Mouse (Mus musculus) liver, postnatal 0 days (tissue): ENCODE measurements around the gene Sec14l5. TPM values are rescaled to one million over a fixed set of nuclear protein-coding genes. Genes with fewer than 3 reads are reported as not detected.
A peak's percentile ranks its signal among the peaks of the same experiment; 100 is the strongest.

Source experiments
- ATAC-seq: fragments of 200-750 bp; cut with Nextera tagmentation; 2 replicates; pipeline ENCODE4 v1.8.0; 2017; ENCODE audit warnings: mild to moderate bottlenecking, moderate library complexity
- DNase-seq: peaks from one replicate; pipeline ENCODE4 v3.0.0-alpha.2; 2016
- H3K27ac ChIP-seq: fragments of 300-500 bp; sonication (generic); 2 replicates; pipeline ENCODE4 v1.5.1; 2014; ENCODE audit warnings: antibody characterized with exemption, moderate library complexity, mild to moderate bottlenecking, low read depth
- H3K27me3 ChIP-seq: fragments of 300-500 bp; sonication (generic); 2 replicates; pipeline ENCODE4 v1.6.1; 2014; ENCODE audit warnings: low read length, control low read depth, mixed read lengths; ENCODE audit not compliant: insufficient read depth
- H3K36me3 ChIP-seq: fragments of 300-500 bp; sonication (generic); replicated peaks from 2 replicates; pipeline ENCODE4 v1.6.1; 2014; ENCODE audit warnings: mild to moderate bottlenecking, control low read depth, low read length, moderate library complexity, mixed read lengths; ENCODE audit not compliant: insufficient read depth
- H3K4me1 ChIP-seq: fragments of 300-500 bp; sonication (generic); 2 replicates; pipeline ENCODE4 v1.6.1; 2014; ENCODE audit warnings: antibody characterized with exemption, mild to moderate bottlenecking, control low read depth; ENCODE audit not compliant: insufficient read depth
- H3K4me2 ChIP-seq: fragments of 300-500 bp; sonication (generic); 2 replicates; pipeline ENCODE4 v1.6.1; 2014; ENCODE audit warnings: low read depth, mild to moderate bottlenecking, low read length, moderate library complexity, mixed read lengths
- H3K4me3 ChIP-seq: fragments of 300-500 bp; sonication (generic); 2 replicates; pipeline ENCODE4 v1.5.1; 2014; ENCODE audit warnings: low read depth, low read length
- H3K9ac ChIP-seq: fragments of 300-500 bp; sonication (generic); replicated peaks from 2 replicates; pipeline ENCODE4 v1.6.1; 2014; ENCODE audit warnings: mild to moderate bottlenecking, moderate library complexity
- H3K9me3 ChIP-seq: fragments of 300-500 bp; sonication (generic); 2 replicates; pipeline ENCODE4 v1.6.1; 2016; ENCODE audit warnings: mild to moderate bottlenecking, control low read depth, low read length, mixed read lengths
- CTCF ChIP-seq: sonication (generic); IDR thresholded peaks from 2 replicates; pipeline ENCODE4 v1.5.1; 2016; ENCODE audit warnings: antibody characterized with exemption, low read depth
- EP300 ChIP-seq: IDR thresholded peaks from 2 replicates; pipeline ENCODE4 v1.6.1; 2016; ENCODE audit warnings: antibody characterized with exemption, low read depth, mild to moderate bottlenecking
- WGBS: fragments of 180-500 bp; shearing (Covaris S2); extraction: QIAGEN DNeasy Blood & Tissue Kit; methylation state at CpG from one replicate; pipeline ENCODE4 v1.1.7; 2014; ENCODE audit not compliant: insufficient replicate concordance; 5-methylcytosine and 5-hydroxymethylcytosine counted together
- polyA plus RNA-seq: library from polyadenylated mRNA; unstranded; fragments of >200 nt; fragmentation: Nextera tagmentation; extraction: Ambion mirVana; gene quantifications from 2 replicates; pipeline ENCODE4 v1.2.1, GENCODE M21; 2015

Gene Sec14l5
- polyA plus RNA-seq, 1 experiment from 2014 or later, result 0.04 TPM

GRCm38 (mm10) chr16:5145570-5145969 is 1.3 kb upstream of the Sec14l5 start:
- Histone ChIP-seq H3K9ac (no peak overlapping the region), H3K4me1 (peaks cover 9% of the 10 kb centered on the region), H3K27me3 (0 out of 2 replicates have a peak, but pooled peaks cover 5% of the 10 kb centered on the region), H3K27ac (no peak overlapping the region), H3K9me3 (no peaks in the 10 kb centered on the region), H3K4me3 (no peak overlapping the region), H3K36me3 (no peaks in the 10 kb centered on the region), H3K4me2 (no peak overlapping the region)
- ATAC-seq, result peak; percentile 50; the same call in 1 of the 2 replicates
- 1% methylated on average over 7 of the region's 7 CpGs for WGBS
- TF ChIP-seq EP300 (no peak), CTCF (peak; percentile 80)
- DNase-seq, result peak; percentile 71

DNA sequence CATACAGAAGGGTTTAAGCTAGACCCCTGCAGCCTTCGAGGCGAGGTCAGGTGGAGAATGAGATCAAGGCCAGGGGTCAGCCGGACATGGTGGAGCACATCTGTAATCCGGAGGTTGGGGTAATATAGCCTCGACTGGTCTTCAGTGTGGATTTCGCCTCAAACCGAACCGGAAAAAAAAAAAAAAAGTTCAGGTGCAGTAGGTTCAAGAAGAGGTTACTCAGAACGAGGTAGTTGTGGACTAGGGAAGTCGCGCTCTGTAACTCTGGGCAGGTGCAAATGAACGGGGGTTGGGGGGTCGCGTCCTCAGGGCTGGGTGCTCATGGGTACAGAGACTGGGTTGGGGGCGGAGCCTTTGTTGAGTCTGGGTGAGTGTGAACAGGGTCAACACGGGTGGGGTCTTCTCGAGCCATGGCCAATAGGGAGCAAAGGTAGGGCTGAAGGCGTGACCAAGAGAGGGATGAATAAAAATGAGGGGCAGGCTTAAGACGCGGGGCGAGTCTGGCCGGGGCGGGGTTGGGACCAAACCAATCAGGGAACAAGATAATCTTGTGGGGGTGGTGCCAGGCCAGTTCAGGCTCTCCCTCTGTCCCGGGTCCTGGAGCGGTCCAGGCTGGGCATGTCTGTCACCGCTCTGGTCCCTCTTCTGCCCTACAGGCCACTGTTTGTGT is 407 bp upstream of the Sec14l5 start:
- ATAC-seq (peak; percentile 92), DNase-seq (peak; percentile 73)
- Histone ChIP-seq H3K4me3 (0 out of 2 replicates have a peak overlapping the region, but pooled peaks have one; percentile 17), H3K9ac (no peak overlapping the region), H3K9me3 (no peaks in the 10 kb centered on the region), H3K36me3 (no peaks in the 10 kb centered on the region), H3K27me3 (0 out of 2 replicates have a peak, but pooled peaks cover 5% of the 10 kb centered on the region), H3K4me2 (peak overlapping the region; percentile 63), H3K4me1 (peaks cover 9% of the 10 kb centered on the region), H3K27ac (no peak overlapping the region)
- TF ChIP-seq EP300 (no peak), CTCF (no peak)
- WGBS, result under 1% methylated on average over 26 of the region's 26 CpGs

DNA sequence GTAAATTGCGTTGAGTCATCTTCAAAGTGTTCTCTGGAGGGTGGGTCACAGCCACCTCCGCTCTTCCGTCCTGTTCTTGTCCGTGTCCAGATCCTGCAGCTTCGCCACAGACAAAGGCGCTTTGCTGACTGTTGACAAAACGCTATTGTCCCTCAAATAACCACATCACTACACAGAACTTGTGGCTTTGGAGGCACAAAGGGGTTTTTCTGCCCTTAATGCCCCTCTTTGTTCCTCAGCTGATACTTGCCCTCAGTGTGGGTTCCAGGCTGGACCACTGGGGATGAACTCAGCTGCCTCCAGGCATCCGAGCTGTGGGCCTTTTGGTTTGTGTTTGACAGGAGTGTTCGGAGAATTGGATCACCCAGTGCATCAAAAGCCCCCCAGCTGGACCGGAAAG is 3.6 kb downstream of the Sec14l5 start:
- TF ChIP-seq CTCF (no peak), EP300 (no peak)
- H3K27me3 ChIP-seq, result 0 out of 2 replicates have a peak, but pooled peaks cover 5% of the 10 kb centered on the region
- H3K4me1 ChIP-seq, result peaks cover 9% of the 10 kb centered on the region
- H3K4me3 ChIP-seq, result no peak overlapping the region
- no peak overlapping the region for H3K4me2 ChIP-seq
- ATAC-seq, result no peak
- H3K27ac ChIP-seq, result no peak overlapping the region
- H3K36me3 ChIP-seq, result no peaks in the 10 kb centered on the region
- 69% methylated on average over 10 of the region's 10 CpGs for WGBS
- H3K9ac ChIP-seq, result no peak overlapping the region
- no peak for DNase-seq
- no peaks in the 10 kb centered on the region for H3K9me3 ChIP-seq

GRCm38 (mm10) chr16:5153299-5154026 is 6.6 kb downstream of the Sec14l5 start:
- Histone ChIP-seq H3K9ac (no peak overlapping the region), H3K4me2 (no peak overlapping the region), H3K9me3 (no peaks in the 10 kb centered on the region), H3K36me3 (no peaks in the 10 kb centered on the region), H3K4me3 (no peak overlapping the region), H3K27ac (no peak overlapping the region), H3K4me1 (no peaks in the 10 kb centered on the region), H3K27me3 (0 out of 2 replicates have a peak, but pooled peaks cover 2% of the 10 kb centered on the region)
- 51% methylated on average over 6 of the region's 6 CpGs for WGBS
- ATAC-seq, result no peak
- no peak for DNase-seq
- TF ChIP-seq CTCF (no peak), EP300 (no peak)

GRCm38 (mm10) chr16:5155014-5155413 is 8.1 kb downstream of the Sec14l5 start:
- H3K36me3 ChIP-seq, result no peaks in the 10 kb centered on the region
- no peaks in the 10 kb centered on the region for H3K27me3 ChIP-seq
- no peak for DNase-seq
- H3K9ac ChIP-seq, result no peak overlapping the region
- TF ChIP-seq EP300 (no peak), CTCF (no peak)
- 40% methylated on average over 3 of the region's 3 CpGs for WGBS
- no peak overlapping the region for H3K4me3 ChIP-seq
- 0 out of 2 replicates have a peak, but pooled peaks cover 3% of the 10 kb centered on the region for H3K4me1 ChIP-seq
- no peak overlapping the region for H3K4me2 ChIP-seq
- no peaks in the 10 kb centered on the region for H3K9me3 ChIP-seq
- H3K27ac ChIP-seq, result no peak overlapping the region
- ATAC-seq, result no peak

GRCm38 (mm10) chr16:5156495-5156894 is 9.6 kb downstream of the Sec14l5 start:
- DNase-seq (no peak), ATAC-seq (no peak)
- TF ChIP-seq CTCF, result no peak
- no peak for TF ChIP-seq EP300
- Histone ChIP-seq H3K27me3 (no peaks in the 10 kb centered on the region), H3K9ac (no peak overlapping the region), H3K4me3 (no peak overlapping the region), H3K36me3 (no peaks in the 10 kb centered on the region), H3K4me2 (no peak overlapping the region), H3K27ac (no peak overlapping the region), H3K9me3 (no peaks in the 10 kb centered on the region), H3K4me1 (0 out of 2 replicates have a peak, but pooled peaks cover 3% of the 10 kb centered on the region)
- WGBS, result 61% methylated on average over 2 of the region's 2 CpGs
